Mouse (Mus musculus) forebrain, embryonic 11.5 days (tissue): Measurements from ENCODE around the gene Ralb. TPM values are rescaled to one million over a fixed set of nuclear protein-coding genes. Genes with fewer than 3 reads are reported as not detected.

Source experiments
- ATAC-seq: fragments of 200-750 bp; cut with Nextera tagmentation; replicated peaks from 2 replicates; pipeline ENCODE4 v1.8.0; 2017; ENCODE audit warnings: moderate TSS enrichment; ENCODE audit not compliant: low FRiP score
- DNase-seq: peaks from one replicate; pipeline ENCODE4 v3.0.0-alpha.2; 2017; ENCODE audit warnings: low spot score
- H3K27ac ChIP-seq: fragments of 300-500 bp; sonication (generic); 2 replicates; pipeline ENCODE4 v1.5.1; 2014; ENCODE audit warnings: low read depth, low read length
- H3K27me3 ChIP-seq: fragments of 300-500 bp; sonication (generic); 2 replicates; pipeline ENCODE4 v1.6.1; 2014; ENCODE audit warnings: mild to moderate bottlenecking, low read length, mixed read lengths; ENCODE audit not compliant: control insufficient read depth, insufficient read depth
- H3K36me3 ChIP-seq: fragments of 300-500 bp; sonication (generic); 2 replicates; pipeline ENCODE4 v1.6.1; 2014; ENCODE audit warnings: mild to moderate bottlenecking, low read length, moderate library complexity, mixed read lengths; ENCODE audit not compliant: control insufficient read depth, insufficient read depth
- H3K4me1 ChIP-seq: fragments of 300-500 bp; sonication (generic); replicated peaks from 2 replicates; pipeline ENCODE4 v1.6.1; 2014; ENCODE audit warnings: low read length, mixed read lengths; ENCODE audit not compliant: control insufficient read depth, insufficient read depth
- H3K4me2 ChIP-seq: fragments of 300-500 bp; sonication (generic); 2 replicates; pipeline ENCODE4 v1.6.1; 2014; ENCODE audit warnings: low read depth, mild to moderate bottlenecking, low read length, moderate library complexity, mixed read lengths; ENCODE audit not compliant: severe bottlenecking
- H3K4me3 ChIP-seq: fragments of 300-500 bp; sonication (generic); 2 replicates; pipeline ENCODE4 v1.5.1; 2014; ENCODE audit warnings: low read depth, low read length
- H3K9ac ChIP-seq: fragments of 300-500 bp; sonication (generic); 2 replicates; pipeline ENCODE4 v1.6.1; 2014; ENCODE audit warnings: low read length
- H3K9me3 ChIP-seq: fragments of 300-500 bp; sonication (generic); 2 replicates; pipeline ENCODE4 v1.6.1; 2016; ENCODE audit warnings: low read length, mixed read lengths; ENCODE audit not compliant: control insufficient read depth
- WGBS: fragments of 180-500 bp; shearing (Covaris S2); extraction: QIAGEN DNeasy Blood & Tissue Kit; methylation state at CpG from one replicate; pipeline ENCODE4 v1.1.7; 2014; 5-methylcytosine and 5-hydroxymethylcytosine counted together
- polyA plus RNA-seq: library from polyadenylated mRNA; unstranded; fragments of >200 nt; fragmentation: Nextera tagmentation; extraction: Ambion mirVana; gene quantifications from 2 replicates; pipeline ENCODE4 v1.2.1, GENCODE M21; 2014

Ralb gene
- polyA plus RNA-seq, 1 experiment from 2014 or later: 74.1 TPM

DNA sequence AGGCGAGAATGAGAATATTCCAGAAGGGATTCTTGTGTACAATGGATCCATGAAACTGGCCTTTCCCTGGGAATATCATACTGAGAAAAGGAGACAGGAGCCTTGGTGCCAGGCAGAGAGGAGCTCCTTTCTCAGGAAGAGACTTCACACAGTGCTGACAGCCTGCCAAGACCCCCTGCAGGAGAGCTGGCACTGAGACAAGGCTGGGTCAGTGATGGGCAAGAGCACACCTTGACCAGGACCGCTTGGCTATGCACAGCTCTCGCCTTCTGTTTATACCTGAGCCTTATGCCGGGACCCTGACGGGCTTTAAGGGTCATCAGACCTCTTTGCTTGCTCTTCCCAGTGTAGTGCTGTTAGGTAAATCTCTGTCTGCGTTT, 9.2 kb downstream of the Ralb start:
- no peaks in the 10 kb centered on the region for H3K36me3 ChIP-seq
- H3K9me3 ChIP-seq: no peaks in the 10 kb centered on the region
- no peak for ATAC-seq
- H3K27me3 ChIP-seq: no peaks in the 10 kb centered on the region
- no peak overlapping the region for H3K4me3 ChIP-seq
- no peak for DNase-seq
- H3K27ac ChIP-seq: no peak overlapping the region
- WGBS: 88% methylated on average over 6 of the region's 6 CpGs
- H3K9ac ChIP-seq: no peak overlapping the region
- no peak overlapping the region for H3K4me2 ChIP-seq
- H3K4me1 ChIP-seq: no peaks in the 10 kb centered on the region; the same call in 1 of the 2 replicates

DNA sequence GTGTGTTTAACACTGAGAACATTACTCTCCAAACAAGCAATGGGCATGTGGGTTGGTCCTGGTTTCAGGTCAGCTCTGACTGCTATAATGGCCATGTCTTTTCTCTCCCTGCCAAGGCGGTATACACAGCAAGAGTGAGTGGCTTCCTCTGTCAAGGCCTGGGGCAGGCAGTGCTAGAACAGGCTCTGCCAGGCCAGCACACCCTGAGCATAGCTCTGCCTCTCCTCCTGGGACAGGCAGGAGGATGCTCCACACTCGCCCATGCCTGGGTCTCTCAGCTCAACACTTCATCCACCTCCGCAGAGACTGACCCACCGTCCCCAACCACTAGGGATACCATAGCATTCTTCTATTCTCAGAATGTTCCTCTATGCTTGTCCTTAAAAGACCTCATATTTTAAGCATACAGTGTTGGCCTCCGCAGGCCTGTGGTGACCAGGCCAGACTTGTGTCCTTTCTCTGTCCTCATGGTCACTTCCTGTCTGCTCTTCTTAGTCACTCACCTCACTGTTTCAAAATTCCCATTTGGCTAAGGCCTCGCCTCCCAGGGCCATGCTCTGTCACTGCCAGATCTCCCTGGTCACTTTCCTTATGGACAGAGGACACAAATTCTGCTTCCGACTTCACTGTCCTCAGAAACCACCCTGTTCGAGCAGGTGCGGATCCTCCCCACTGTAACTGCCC, 9.7 kb downstream of the Ralb start:
- DNase-seq: no peak
- Histone ChIP-seq H3K27me3 (no peaks in the 10 kb centered on the region), H3K36me3 (no peaks in the 10 kb centered on the region), H3K4me2 (no peak overlapping the region), H3K9me3 (no peaks in the 10 kb centered on the region), H3K4me1 (no peaks in the 10 kb centered on the region; the same call in 1 of the 2 replicates), H3K27ac (no peak overlapping the region), H3K4me3 (no peak overlapping the region), H3K9ac (no peak overlapping the region)
- no peak; the same call in 1 of the 2 replicates for ATAC-seq
- 91% methylated on average over 9 of the region's 9 CpGs for WGBS

DNA sequence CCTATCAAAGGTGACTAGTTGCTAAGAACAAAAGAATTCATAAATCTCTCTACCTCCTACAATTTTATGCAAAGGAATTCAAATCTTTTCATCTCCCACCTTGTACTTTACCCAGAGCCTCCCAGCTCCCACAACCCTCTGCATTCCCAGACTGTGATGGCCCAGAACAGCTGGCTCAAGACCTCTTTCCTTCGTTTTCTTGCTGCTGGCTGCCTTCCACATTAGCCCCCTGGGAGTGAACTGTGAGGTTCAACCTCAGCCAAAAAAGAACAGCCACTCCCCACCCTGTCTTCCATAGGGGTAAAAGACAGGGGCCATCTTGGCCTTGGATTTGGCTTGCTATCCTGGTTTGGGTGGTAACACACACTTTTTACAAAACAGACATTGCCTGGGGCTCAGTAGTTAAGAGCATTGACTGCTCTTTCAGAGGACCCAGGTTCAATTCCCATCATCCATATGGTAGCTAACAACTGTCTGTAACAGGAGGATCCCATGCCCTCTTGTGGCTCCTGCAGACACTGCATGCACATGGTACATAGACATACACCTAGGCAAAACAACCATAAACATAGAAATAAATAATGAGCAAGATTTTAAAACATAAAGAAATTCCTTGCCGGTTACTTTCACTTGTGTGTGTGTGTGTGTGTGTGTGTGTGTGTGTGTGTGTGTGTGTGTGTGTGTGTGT, 10.4 kb downstream of the Ralb start:
- WGBS: 79% methylated on average over 2 of the region's 2 CpGs
- Histone ChIP-seq H3K4me1 (no peaks in the 10 kb centered on the region; the same call in 1 of the 2 replicates), H3K9ac (no peak overlapping the region), H3K4me2 (no peak overlapping the region), H3K27me3 (no peaks in the 10 kb centered on the region), H3K27ac (no peak overlapping the region), H3K9me3 (no peaks in the 10 kb centered on the region), H3K4me3 (no peak overlapping the region), H3K36me3 (no peaks in the 10 kb centered on the region)
- DNase-seq (no peak), ATAC-seq (no peak)

GRCm38 (mm10) chr1:119492505-119492904, 12.1 kb downstream of the Ralb start:
- no peak overlapping the region for H3K27ac ChIP-seq
- WGBS: 85% methylated on average over 1 of the region's 1 CpGs
- H3K4me3 ChIP-seq: no peak overlapping the region

DNA sequence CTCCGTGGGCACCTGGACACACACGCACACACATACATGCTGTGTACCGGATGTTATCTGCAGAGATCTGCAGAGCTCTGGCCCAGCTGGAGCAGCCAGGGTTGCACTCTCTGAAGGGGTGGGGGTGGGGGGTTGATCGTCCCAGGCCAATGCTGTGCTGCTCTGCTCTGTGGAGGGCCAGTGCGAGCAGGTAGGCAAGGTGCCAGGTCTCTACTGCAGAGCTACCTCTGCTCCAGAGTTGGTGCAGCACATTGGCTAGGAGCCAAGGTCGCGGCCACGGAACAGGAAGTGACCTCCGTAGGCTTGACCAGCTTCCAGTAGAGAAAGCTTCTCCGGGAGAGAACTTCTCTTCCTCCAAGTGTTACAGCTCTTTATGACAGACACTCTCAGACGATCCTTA, 12.5 kb downstream of the Ralb start:
- Histone ChIP-seq H3K9me3 (no peaks in the 10 kb centered on the region), H3K4me3 (no peak overlapping the region), H3K27ac (no peak overlapping the region), H3K4me2 (no peak overlapping the region), H3K36me3 (no peaks in the 10 kb centered on the region), H3K4me1 (peaks cover 2% of the 10 kb centered on the region; the same call in 1 of the 2 replicates), H3K9ac (no peak overlapping the region), H3K27me3 (no peaks in the 10 kb centered on the region)
- DNase-seq: no peak
- no peak for ATAC-seq
- WGBS: 64% methylated on average over 11 of the region's 11 CpGs

More at GRCm38 (mm10) chr1:119492505-119492904, 12.1 kb downstream of the Ralb start:
- DNase-seq (no peak), ATAC-seq (no peak)
- Histone ChIP-seq H3K4me1 (no peaks in the 10 kb centered on the region; the same call in 1 of the 2 replicates), H3K4me2 (no peak overlapping the region), H3K36me3 (no peaks in the 10 kb centered on the region), H3K9ac (no peak overlapping the region), H3K27me3 (no peaks in the 10 kb centered on the region), H3K9me3 (no peaks in the 10 kb centered on the region)

GRCm38 (mm10) chr1:119490765-119491164, 13.8 kb downstream of the Ralb start:
- Histone ChIP-seq H3K4me1 (peaks cover 10% of the 10 kb centered on the region; the same call in 1 of the 2 replicates), H3K27me3 (no peaks in the 10 kb centered on the region), H3K9me3 (no peaks in the 10 kb centered on the region), H3K27ac (no peak overlapping the region), H3K4me2 (no peak overlapping the region), H3K9ac (no peak overlapping the region), H3K36me3 (no peaks in the 10 kb centered on the region), H3K4me3 (no peak overlapping the region)
- DNase-seq (no peak), ATAC-seq (no peak)
- WGBS: 86% methylated on average over 7 of the region's 7 CpGs

- Histone ChIP-seq H3K36me3 (no peaks in the 10 kb centered on the region), H3K9me3 (no peaks in the 10 kb centered on the region), H3K27me3 (no peaks in the 10 kb centered on the region), H3K4me2 (no peak overlapping the region), H3K4me1 (0 out of 2 replicates have a peak, but pooled peaks cover 10% of the 10 kb centered on the region), H3K9ac (no peak overlapping the region), H3K4me3 (no peak overlapping the region), H3K27ac (no peak overlapping the region)
- ATAC-seq (no peak), DNase-seq (no peak)
- 65% methylated on average over 10 of the region's 10 CpGs for WGBS
Observed at GRCm38 (mm10) chr1:119487917-119488590, 16.5 kb downstream of the Ralb start.

- no peak overlapping the region for H3K27ac ChIP-seq
- H3K36me3 ChIP-seq: no peaks in the 10 kb centered on the region; the same call in 1 of the 2 replicates
- no peak for ATAC-seq
- WGBS: 19% methylated on average over 2 of the region's 2 CpGs
- no peak overlapping the region for H3K4me3 ChIP-seq
- no peak overlapping the region for H3K4me2 ChIP-seq
- H3K4me1 ChIP-seq: 0 out of 2 replicates have a peak, but pooled peaks cover 10% of the 10 kb centered on the region
- no peaks in the 10 kb centered on the region for H3K9me3 ChIP-seq
- H3K9ac ChIP-seq: no peak overlapping the region
- no peak for DNase-seq
- no peaks in the 10 kb centered on the region for H3K27me3 ChIP-seq
Observed at GRCm38 (mm10) chr1:119485825-119486224, 18.8 kb downstream of the Ralb start.
